Mouse (Mus musculus) forebrain, embryonic 10.5 days (tissue): ENCODE measurements around the gene Mgst2. TPM values are rescaled to one million over a fixed set of nuclear protein-coding genes. Genes with fewer than 3 reads are reported as not detected.

ENCODE experiments used
- DNase-seq: peaks from one replicate; pipeline ENCODE4 v3.0.0-alpha.2; 2017; ENCODE audit warnings: low spot score; ENCODE audit errors: extremely low spot score
- H3K27ac ChIP-seq: fragments of 300-500 bp; sonication (generic); 2 replicates; pipeline ENCODE4 v1.5.1; 2016; ENCODE audit warnings: mild to moderate bottlenecking
- H3K27me3 ChIP-seq: fragments of 300-500 bp; sonication (generic); 2 replicates; pipeline ENCODE4 v1.6.1; 2016; ENCODE audit warnings: mild to moderate bottlenecking; ENCODE audit not compliant: poor library complexity, severe bottlenecking
- H3K36me3 ChIP-seq: fragments of 300-500 bp; sonication (generic); replicated peaks from 2 replicates; pipeline ENCODE4 v1.6.1; 2016; ENCODE audit warnings: mild to moderate bottlenecking, moderate library complexity
- H3K4me1 ChIP-seq: fragments of 300-500 bp; sonication (generic); 2 replicates; pipeline ENCODE4 v1.6.1; 2016
- H3K4me3 ChIP-seq: fragments of 300-500 bp; sonication (generic); 2 replicates; pipeline ENCODE4 v1.5.1; 2016; ENCODE audit warnings: mild to moderate bottlenecking, moderate library complexity
- H3K9me3 ChIP-seq: fragments of 300-500 bp; sonication (generic); 2 replicates; pipeline ENCODE4 v1.6.1; 2016; ENCODE audit warnings: mild to moderate bottlenecking, moderate library complexity
- WGBS: fragments of 180-500 bp; shearing (Covaris S2); methylation state at CpG from one replicate; pipeline ENCODE4 v1.1.7; 2016; 5-methylcytosine and 5-hydroxymethylcytosine counted together
- polyA plus RNA-seq: library from polyadenylated mRNA; unstranded; fragments of >200 nt; fragmentation: Nextera tagmentation; extraction: Ambion mirVana; gene quantifications from 2 replicates; pipeline ENCODE4 v1.2.1, GENCODE M21; 2016

The Mgst2 gene
- polyA plus RNA-seq = 0.67 TPM in 1 of 2 replicates, not detected in the other

DNA sequence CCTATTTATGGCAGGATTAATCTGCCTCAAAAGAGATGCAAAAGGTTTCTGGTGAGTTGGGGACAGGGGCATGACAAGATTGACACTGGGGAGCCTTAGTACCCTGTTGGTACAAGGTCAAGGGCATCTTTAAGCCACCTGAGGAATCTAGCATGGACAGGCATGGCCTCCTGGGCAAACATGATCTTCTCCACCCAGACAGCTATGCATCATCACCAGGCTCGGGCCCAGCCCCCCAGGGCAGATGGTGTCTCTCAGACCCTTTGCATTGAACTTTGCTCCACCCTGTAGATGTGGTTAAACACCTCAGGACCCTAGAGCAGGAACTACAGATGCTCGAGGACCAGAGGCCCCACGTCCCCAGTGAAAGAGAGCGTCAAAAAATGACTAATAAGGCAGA, at the start of gene Mgst2:
Mgst2 (plus strand) TSS at position 301 of the 400 bp plus-strand sequence.
- Histone ChIP-seq H3K9me3 (no peaks in the 10 kb centered on the region), H3K27me3 (no peaks in the 10 kb centered on the region), H3K4me3 (no peak within 1 kb of the TSS), H3K36me3 (no peaks in the 10 kb centered on the region), H3K4me1 (peaks cover 12% of the 10 kb centered on the region), H3K27ac (no peak within 1 kb of the TSS)
- DNase-seq = no peak
- whole genome bisulfite sequencing = 88% methylated on average over 4 of the region's 4 CpGs

DNA sequence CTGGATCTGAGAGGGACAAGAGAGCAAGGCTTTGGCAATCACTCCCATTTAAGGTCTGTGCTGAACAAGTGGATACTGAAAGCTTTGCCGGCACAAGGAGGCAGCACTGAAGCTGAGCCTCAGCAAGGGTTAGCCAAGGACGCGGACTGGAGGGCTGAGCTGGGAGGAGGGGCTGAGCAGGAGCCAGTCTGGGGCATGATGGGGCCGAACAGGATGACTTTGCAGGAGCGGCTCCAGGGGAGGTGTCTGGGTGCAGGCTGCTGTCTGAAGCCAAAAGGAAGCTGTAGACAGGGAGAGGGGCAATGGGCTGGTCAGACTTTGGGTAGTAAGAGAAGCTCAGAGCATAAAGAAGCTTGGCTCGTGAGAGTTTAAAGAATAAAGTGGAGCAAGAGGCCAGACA, 48.2 kb upstream of the Mgst2 start:
- H3K27me3 ChIP-seq = no peaks in the 10 kb centered on the region
- H3K9me3 ChIP-seq = no peaks in the 10 kb centered on the region
- DNase-seq = peak; percentile 55
- no peak overlapping the region for H3K4me3 ChIP-seq
- peak overlapping the region; percentile 62; the same call in 1 of the 2 replicates for H3K27ac ChIP-seq
- H3K36me3 ChIP-seq = no peaks in the 10 kb centered on the region
- 12% methylated on average over 6 of the region's 6 CpGs for WGBS
- peaks cover 16% of the 10 kb centered on the region for H3K4me1 ChIP-seq

DNA sequence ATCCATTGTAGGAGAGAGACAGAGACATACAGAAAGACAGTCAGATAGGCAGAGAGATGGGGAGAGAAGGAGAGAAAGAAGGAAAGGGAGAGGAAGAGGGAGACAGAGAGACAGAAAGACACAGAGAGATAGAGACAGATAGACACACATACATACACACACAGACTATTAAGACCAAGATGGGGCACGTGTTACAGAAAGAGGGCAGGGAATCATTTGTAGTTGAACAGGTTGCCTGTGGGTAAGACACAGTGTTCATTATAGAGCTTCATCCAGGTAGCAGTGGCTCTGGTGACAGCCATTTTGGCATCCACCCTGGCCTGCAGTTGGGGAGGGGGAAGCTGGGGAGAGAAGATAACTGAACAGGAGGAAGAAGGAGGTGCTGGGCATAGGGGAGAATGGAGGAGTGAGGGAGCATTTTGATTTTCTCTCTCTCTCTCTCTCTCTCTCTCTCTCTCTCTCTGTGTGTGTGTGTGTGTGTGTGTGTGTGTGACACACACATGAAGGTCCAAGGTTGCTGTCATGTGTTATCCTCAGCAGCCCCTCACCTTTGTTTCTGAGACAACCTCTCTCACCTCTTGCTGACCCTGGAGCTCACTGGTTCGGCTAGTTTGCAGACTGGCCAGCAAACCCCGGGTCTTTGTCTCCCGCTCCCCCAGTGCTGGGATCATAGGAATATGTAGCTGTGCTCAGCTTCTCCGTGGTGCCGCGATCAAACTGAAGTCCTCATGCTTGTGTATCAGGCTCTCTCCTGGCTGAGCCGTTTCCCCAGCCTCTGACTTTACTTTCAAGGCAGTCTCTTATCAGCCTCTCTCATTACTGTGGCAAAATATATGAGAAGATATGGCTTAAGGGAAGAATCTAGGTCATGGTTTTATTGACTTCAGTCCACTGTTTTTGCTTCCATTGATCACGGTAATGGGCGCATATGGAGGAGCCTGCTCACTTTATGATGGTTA, 47.5 kb upstream of the Mgst2 start:
- peak overlapping the region; percentile 62; the same call in 1 of the 2 replicates for H3K27ac ChIP-seq
- H3K27me3 ChIP-seq = no peaks in the 10 kb centered on the region
- no peaks in the 10 kb centered on the region for H3K9me3 ChIP-seq
- WGBS = 89% methylated on average over 10 of the region's 10 CpGs
- H3K4me1 ChIP-seq = peaks cover 16% of the 10 kb centered on the region
- no peak for DNase-seq
- H3K36me3 ChIP-seq = no peaks in the 10 kb centered on the region
- H3K4me3 ChIP-seq = no peak overlapping the region

DNA sequence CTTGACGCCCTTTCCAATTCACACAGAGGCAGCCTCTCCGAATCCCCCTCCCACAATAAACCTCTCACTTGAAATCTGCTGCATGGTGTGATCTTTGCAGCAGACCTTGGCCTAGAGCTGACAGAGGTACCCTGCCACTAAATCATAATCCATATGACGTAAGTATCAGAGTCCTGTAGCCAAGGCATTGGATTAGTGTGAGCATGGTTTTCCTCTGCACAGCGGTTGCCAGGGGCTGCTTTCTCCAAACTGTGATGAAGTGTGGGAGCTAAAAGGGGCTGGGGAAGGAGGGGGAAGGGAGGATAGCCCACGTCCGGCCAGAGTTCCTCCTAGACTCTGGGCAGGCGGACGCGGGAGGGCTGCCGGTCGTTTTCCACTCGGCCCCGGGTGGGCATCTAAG, 45.9 kb upstream of the Mgst2 start:
- Histone ChIP-seq H3K27ac (peak overlapping the region; percentile 56; the same call in 1 of the 2 replicates), H3K27me3 (no peaks in the 10 kb centered on the region), H3K4me3 (no peak overlapping the region), H3K4me1 (peaks cover 16% of the 10 kb centered on the region), H3K36me3 (no peaks in the 10 kb centered on the region), H3K9me3 (no peaks in the 10 kb centered on the region)
- no peak for DNase-seq
- 92% methylated on average over 13 of the region's 13 CpGs for WGBS

DNA sequence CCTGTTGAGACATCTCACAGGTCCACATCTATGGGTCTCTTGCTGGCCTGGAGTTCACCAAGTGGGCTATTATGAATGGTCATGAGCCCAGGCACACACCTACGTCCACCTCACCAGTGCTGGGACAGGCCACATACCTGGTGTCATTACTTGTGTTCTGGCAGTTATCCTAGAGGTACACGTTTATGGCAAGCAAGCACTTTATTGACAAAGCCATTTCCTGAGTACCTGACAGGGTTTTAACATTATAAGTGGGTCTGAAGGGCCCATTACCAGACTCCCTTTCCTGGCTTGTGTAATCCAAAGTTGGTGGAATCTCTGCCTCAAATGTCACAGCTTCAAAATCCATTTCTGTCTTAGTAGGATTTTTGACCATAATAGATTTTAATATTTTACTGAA, 36.2 kb upstream of the Mgst2 start:
- H3K9me3 ChIP-seq = no peaks in the 10 kb centered on the region
- H3K36me3 ChIP-seq = no peaks in the 10 kb centered on the region
- H3K27ac ChIP-seq = no peak overlapping the region
- no peak for DNase-seq
- no peak overlapping the region for H3K4me3 ChIP-seq
- H3K27me3 ChIP-seq = no peaks in the 10 kb centered on the region
- no peaks in the 10 kb centered on the region for H3K4me1 ChIP-seq
- WGBS = 86% methylated on average over 2 of the region's 2 CpGs

DNA sequence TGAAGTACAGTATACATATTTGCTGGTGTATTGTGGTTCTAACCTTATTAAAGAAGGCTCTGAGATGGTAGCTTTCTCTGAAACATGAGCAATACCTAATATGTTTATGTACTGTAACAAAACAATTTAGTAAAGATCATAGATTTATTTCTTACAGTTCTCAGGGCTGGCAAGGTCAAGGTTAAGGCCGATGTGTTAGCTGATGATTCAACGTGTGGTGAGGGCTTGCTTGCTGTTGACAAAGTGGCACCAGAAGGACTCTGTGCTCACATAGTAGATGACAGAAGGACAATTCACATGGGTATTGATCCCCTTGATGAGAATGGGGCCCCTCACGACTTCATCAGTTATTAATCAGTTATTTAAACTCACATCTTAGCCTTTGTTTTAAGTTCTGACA, 32.4 kb upstream of the Mgst2 start:
- Histone ChIP-seq H3K27me3 (no peaks in the 10 kb centered on the region), H3K9me3 (peaks cover 15% of the 10 kb centered on the region; the same call in 1 of the 2 replicates), H3K4me3 (no peak overlapping the region), H3K27ac (no peak overlapping the region), H3K36me3 (no peaks in the 10 kb centered on the region), H3K4me1 (no peaks in the 10 kb centered on the region)
- no peak for DNase-seq
- 86% methylated on average over 3 of the region's 3 CpGs for WGBS

DNA sequence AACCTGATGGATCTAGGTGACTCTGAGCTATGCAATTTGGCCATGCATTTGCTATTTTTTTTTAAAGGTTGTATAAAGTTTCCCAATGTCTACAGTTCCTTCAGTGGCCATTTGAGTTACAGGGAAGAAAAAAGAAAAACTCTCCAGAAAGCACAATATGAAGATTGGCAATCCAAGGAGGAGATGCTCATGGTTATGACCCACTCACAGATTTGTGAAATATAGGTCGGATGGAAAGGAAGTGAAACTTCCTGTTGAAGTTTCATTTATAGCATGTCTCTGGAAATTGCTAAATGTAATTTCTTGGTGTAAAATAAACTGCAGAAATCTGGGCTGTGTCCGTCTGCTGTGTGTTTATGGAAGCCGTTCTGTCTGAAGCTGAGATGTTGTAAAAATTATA, 31.2 kb upstream of the Mgst2 start:
- Histone ChIP-seq H3K4me1 (no peaks in the 10 kb centered on the region), H3K4me3 (no peak overlapping the region), H3K36me3 (no peaks in the 10 kb centered on the region), H3K27me3 (no peaks in the 10 kb centered on the region), H3K27ac (no peak overlapping the region), H3K9me3 (peaks cover 21% of the 10 kb centered on the region; the same call in 1 of the 2 replicates)
- 90% methylated on average over 3 of the region's 3 CpGs for WGBS
- no peak for DNase-seq

DNA sequence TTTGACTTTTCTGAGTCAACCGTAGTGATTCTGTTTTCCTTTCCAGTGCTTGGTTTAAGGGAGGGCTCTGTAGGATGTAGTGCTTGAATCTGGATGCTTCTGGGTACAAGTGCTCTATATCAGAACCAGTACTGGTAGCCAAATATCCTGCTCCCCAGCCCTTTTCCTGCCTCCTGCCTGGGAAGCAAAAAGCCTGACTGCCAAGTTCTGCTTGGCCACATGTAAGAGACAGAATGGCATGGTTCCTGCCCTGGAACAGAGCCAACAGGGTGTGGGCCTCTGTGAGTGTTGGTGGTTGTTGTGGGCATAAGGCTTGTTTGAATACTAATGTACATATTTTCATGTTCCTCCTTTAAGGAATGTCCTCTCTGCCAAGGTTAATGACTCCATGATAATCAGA, 29.4 kb upstream of the Mgst2 start:
- WGBS = 91% methylated on average over 1 of the region's 1 CpGs
- DNase-seq = no peak

DNA sequence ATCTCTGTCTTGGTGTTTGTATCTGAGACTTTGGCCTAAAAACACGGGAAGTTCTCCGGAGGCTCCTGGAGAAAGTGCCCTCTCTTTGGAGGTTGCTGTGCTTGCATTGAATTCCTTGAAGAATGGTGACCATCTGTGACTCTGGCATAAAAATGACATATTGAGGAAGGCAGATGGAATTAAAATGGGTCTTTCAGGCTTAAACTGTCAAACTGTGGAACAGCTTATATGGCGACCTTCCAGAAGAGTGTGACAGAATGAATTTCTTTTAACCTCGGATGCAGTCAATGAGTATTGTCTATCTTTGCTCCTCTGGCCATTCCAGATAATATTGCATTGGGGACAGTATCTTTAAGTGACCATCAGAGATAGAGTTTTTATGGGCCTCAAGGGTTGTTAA, 28.2 kb upstream of the Mgst2 start:
- no peaks in the 10 kb centered on the region for H3K36me3 ChIP-seq
- 0 out of 2 replicates have a peak, but pooled peaks cover 4% of the 10 kb centered on the region for H3K4me1 ChIP-seq
- H3K27me3 ChIP-seq = no peaks in the 10 kb centered on the region
- H3K9me3 ChIP-seq = peaks cover 21% of the 10 kb centered on the region; the same call in 1 of the 2 replicates
- 95% methylated on average over 4 of the region's 4 CpGs for WGBS
- no peak for DNase-seq
- no peak overlapping the region for H3K4me3 ChIP-seq
- H3K27ac ChIP-seq = no peak overlapping the region

More for the DNA sequence above, 29.4 kb upstream of the Mgst2 start:
- Histone ChIP-seq H3K9me3 (peaks cover 21% of the 10 kb centered on the region; the same call in 1 of the 2 replicates), H3K4me3 (no peak overlapping the region), H3K4me1 (0 out of 2 replicates have a peak, but pooled peaks cover 4% of the 10 kb centered on the region), H3K27ac (no peak overlapping the region), H3K27me3 (no peaks in the 10 kb centered on the region), H3K36me3 (no peaks in the 10 kb centered on the region)

DNA sequence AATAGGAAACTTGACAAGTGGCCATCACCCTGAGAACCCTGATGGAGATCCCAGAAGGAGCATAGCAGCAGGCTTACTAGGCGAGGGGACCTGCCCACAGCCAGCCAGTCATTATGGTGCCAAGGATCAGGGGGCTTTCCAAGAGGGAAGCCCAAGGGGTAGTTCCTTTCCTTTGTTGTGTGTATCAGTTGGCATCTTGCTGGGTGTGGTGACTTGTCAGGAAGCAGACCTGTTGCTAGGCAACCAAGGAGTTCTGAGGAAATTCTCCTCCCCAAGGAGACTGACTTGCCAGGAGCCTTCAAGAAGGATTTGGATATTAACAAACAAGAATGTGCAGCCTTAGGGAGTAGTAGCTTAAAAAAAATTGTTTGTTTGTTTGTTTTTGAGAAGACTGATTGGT, 25.7 kb upstream of the Mgst2 start:
- Histone ChIP-seq H3K27ac (no peak overlapping the region), H3K36me3 (no peaks in the 10 kb centered on the region), H3K4me1 (0 out of 2 replicates have a peak, but pooled peaks cover 4% of the 10 kb centered on the region), H3K27me3 (no peaks in the 10 kb centered on the region), H3K4me3 (no peak overlapping the region), H3K9me3 (peaks cover 21% of the 10 kb centered on the region; the same call in 1 of the 2 replicates)
- WGBS = 78% methylated on average over 1 of the region's 1 CpGs
- DNase-seq = no peak

DNA sequence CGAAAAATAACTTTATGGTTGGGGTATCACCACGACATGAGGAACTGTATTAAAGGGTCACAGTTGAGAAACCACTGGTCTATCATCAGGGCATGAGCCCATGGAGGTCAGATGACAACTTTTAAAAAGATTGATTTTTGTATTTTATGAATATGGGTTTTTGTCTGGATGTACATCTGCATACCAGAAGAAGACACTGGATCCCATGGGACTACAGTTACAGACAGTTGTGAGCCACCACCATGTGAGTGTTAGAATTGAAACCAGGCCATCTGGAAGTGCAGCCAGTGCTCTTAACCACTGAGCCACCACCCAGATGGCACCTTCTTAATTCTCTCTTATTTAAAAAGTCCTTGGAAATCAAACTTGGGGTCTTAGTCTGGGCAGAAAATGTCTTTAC, 24.2 kb upstream of the Mgst2 start:
- 80% methylated on average over 2 of the region's 2 CpGs for whole genome bisulfite sequencing
- H3K27ac ChIP-seq = no peak overlapping the region
- H3K27me3 ChIP-seq = no peaks in the 10 kb centered on the region
- no peak overlapping the region for H3K4me3 ChIP-seq
- no peak for DNase-seq
- H3K36me3 ChIP-seq = no peaks in the 10 kb centered on the region
- H3K9me3 ChIP-seq = peaks cover 17% of the 10 kb centered on the region; the same call in 1 of the 2 replicates
- H3K4me1 ChIP-seq = 0 out of 2 replicates have a peak, but pooled peaks cover 4% of the 10 kb centered on the region

DNA sequence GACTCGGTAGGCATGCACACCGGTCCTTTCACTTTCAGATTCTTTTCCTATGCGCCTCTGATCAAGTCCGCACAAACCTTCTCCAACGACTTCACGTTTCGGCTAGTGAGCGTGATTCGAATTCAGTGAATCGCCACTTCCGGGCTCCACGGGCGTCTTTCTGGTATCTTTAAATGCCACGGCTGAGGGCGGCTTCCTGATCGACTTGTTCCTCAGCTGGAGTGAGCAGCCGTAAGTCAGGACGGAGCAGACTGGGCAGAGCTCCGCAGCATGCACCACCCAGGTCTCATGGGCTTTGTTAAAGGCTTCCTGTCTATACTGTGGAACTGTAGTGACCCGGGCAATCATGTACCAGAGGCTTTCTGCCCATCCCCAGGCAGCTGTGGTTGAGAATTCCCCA, 23.5 kb upstream of the Mgst2 start:
- Histone ChIP-seq H3K4me1 (0 out of 2 replicates have a peak, but pooled peaks cover 4% of the 10 kb centered on the region), H3K4me3 (no peak overlapping the region), H3K27ac (no peak overlapping the region), H3K36me3 (no peaks in the 10 kb centered on the region), H3K9me3 (peaks cover 10% of the 10 kb centered on the region; the same call in 1 of the 2 replicates), H3K27me3 (no peaks in the 10 kb centered on the region)
- WGBS = 93% methylated on average over 20 of the region's 20 CpGs
- DNase-seq = no peak

DNA sequence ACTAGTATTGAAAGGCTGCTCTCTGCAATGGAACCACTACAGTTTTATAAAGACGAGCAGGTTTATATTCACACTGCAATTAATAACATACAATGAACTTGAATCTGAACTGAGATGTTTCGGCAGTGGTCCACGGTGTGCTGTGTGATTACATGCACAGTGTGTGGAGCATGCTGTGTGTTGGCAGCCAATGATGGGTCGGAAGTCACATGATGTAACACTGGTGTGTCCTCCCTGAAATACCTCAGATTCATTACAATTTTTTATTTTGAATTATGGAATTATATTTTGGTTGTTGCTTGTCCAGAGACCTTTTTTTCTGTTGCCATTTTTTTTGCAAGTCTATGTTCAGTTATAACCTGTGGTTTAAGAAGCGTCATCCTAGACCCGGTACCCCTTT, 22.8 kb upstream of the Mgst2 start:
- 97% methylated on average over 6 of the region's 6 CpGs for WGBS
- 0 out of 2 replicates have a peak, but pooled peaks cover 4% of the 10 kb centered on the region for H3K4me1 ChIP-seq
- H3K4me3 ChIP-seq = no peak overlapping the region
- DNase-seq = no peak
- no peak overlapping the region for H3K27ac ChIP-seq
- H3K9me3 ChIP-seq = peaks cover 6% of the 10 kb centered on the region; the same call in 1 of the 2 replicates
- H3K27me3 ChIP-seq = no peaks in the 10 kb centered on the region
- H3K36me3 ChIP-seq = no peaks in the 10 kb centered on the region
